Mouse (Mus musculus): ENCODE results near the gene Paqr9.

Paqr9 gene

DNA sequence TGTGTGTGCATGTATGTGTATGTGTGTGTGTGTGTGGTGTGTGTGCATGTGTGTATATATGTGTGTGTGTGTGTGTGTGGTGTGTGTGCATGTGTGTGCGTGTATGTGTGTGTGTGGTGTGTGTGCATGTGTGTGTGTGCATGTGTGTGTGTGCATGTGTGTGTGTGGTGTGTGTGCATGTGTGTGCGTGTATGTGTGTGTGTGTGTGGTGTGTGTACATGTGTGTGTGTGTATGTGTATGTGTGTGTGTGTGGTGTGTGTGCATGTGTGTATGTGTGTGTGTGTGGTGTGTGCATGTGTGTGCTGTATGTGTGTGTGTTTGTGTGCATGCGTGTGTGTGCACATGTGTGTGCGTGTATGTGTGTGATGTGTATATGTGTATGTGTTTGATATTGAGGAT lies 14.9 kb upstream of the Paqr9 start:
- DNase-seq (ENCODE audit: low read depth, low spot score): no peak

DNA sequence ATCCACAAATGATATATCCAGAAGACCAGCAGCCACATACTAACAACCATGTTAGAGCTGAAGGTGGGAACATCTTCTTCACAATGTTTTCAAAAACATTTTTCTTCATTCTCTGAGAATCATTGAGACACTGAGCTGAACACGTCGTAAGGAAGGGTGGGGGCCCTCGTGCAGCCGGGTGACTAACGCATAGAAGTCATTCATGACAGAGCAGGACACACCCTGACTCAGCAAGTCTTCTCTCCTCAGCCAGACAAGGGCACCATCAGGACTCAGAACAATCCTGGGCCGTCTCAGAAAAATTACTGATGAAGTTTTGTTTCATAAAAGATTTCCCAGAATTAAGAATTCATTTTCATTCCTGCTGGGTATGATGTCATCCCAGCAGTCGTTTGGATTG lies 12.8 kb upstream of the Paqr9 start:
- no peak for DNase-seq (ENCODE audit: low read depth, low spot score)

DNA sequence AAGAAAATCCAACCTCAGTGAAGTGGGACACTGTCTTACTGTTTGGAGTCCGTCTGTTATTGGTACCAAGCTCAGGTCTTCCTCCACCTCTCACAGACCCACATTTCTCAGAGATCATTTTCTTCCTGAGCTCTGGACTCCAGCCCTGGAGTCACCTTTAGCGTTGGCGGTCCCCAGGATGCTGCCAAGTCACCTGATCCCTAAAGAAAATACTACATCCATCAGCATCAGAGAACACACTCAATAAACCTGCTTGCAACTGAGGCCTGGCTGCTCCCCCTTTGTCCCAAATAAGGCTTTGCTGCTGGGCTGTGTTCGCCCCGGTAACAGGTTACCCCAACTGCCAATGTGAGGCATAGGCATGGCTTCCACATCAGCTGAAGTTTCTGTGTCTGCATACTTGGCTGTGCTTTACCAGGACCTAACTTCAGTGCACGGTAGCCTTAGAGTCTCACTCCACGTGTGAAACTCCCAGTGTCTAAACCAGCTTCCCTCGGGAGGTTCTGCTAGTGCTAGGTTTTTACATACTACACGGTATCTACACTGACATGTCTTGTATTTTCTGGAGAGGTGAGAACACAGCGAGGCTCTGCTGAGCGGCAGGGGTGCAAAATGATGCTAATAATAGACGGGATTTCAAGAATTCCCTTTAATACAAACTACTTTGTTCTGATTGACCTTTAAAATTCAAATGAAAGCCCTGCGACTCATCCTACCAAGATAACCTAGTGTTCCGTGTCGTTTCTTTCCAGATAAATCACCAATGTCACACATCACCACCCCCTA lies 9.6 kb upstream of the Paqr9 start:
- DNase-seq (ENCODE audit: low read depth, low spot score): no peak

DNA sequence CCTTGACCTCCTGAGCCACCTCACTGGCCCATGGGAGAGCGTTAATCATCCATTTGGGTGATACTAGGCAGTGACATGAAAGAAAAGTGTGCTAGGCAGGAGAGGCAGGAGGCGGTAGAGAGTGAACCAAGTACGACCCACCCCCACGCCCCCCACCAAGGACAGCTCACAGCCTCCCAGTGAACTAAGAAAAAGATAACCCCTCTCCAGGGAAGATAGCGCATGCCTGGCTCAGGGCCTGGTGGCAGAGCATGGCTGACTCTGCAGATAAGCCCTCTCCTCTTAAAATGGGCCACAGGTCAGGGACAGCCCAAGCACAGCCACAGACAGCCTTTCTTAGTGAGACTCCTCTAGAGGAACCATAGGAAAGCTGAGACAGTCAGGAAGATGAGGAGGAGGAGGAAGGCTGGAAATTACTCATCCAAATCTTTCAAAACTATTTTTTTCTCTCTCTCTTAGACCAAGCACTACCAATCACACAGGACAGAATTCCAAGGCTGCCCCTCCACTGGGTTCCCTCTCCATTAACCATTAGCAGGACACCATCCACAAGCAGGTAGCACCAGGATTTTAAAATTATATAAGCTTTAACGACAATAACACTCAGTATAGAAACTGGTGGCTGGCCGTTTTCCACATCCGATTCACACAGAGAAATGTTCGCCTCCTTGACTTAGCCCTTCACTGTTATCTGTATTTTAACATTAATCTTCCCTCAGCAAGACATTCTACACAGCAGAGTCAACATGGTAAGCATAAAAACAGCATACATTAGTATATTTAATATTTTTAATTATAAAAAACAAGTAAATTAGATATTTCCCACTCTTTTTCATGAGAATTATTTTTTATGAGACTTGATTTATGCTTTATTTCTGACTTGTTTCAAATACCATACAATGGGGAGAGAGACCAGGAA lies 8.3 kb upstream of the Paqr9 start:
- DNase-seq (ENCODE audit: low read depth, low spot score): no peak

DNA sequence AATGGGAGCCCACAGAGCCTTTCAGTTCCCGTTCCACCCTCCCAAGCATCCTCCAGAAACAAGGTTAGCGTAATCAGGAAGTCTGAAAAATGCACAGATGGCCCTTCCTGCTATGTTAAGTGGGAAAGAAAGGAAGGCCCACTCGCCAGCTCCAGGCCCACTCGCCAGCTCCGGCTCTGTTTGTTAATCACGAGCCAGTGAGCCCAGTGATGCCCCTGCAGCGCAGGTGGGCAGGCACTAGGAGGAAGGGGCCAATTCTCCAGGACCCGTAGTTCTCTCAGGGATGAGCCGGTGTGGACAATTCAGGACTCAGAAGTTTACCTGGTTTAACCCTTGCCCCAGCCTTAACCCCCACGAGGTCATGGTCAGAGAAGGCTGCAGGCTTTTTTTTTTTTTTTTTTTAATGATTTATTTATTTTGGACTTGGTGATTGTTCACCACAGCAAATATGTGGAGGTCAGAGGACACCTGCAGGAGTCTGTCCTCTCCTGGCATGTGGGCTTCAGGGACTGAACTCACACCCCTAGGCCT lies 7.2 kb upstream of the Paqr9 start:
- no peak for DNase-seq (ENCODE audit: low read depth, low spot score)

DNA sequence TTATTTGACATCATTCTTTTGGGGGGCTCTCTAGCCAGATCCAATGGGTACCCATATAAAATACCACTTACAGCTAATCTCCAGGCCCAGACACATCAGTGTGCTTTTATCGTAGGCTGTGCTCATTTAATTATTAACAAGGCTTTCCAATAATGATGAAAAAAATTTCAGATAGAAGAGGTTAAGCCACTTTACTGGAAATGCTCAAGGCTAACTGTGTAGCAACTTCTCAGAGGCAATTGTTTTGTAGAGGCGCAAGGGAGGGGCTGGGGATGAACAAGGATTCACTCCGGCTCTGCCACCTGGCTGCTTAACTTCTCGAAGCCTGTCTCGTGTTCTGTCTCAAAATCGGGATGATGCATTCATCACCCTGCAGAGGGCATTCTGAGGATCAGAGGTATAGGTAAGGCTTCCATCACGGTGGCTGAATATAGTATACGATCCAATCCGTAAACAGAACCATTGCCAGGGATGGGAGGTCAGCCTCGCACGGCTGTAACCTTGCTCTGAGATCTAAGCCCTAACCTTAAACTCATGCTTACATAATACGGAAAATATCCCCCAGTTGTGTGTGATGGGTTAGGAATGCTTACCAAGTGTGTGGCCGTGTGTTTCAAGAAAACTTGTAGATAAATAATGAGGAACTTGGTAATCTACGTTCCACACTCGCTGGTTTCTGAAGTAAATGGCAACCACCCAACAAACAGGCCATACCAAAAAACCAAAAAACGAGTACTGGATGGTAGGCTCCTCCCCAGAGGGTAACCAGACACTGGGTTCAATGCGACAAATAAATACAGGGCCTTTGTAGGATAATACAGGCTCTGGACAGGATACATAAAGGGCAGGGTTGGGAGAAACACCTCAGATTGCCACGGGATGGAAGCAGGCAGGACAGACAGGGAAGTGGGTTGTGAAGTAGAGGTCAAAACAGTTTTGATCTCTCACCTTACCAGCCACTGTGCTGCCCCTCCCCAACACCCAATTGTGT lies 4.9 kb upstream of the Paqr9 start:
- no peak for DNase-seq (ENCODE audit: low read depth, low spot score)

DNA sequence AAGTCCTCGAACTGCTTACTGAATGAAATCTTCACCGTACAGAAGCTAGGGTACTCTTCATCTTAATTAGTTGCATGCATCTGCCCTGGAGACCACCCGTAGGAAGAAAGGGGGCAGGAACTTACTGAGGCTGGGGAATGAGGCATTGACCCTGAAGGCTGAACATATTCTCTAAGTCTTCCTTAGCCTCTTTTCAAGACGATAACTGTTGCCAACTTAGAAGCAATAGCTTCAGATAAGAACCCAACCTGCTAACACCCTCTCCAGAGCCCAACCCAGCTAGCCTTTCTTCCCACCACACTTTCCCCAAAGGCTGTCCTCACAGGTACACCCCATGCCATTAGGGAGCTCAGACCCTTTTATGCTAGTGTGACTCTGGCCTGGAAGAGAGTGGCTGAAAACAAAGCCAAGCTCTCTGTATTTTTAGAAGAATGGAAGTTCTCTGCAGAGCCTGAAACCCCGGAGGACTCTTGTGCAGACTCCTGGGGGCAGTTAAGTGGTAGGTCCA lies 4.2 kb upstream of the Paqr9 start:
- DNase-seq (ENCODE audit: low read depth, low spot score): no peak

DNA sequence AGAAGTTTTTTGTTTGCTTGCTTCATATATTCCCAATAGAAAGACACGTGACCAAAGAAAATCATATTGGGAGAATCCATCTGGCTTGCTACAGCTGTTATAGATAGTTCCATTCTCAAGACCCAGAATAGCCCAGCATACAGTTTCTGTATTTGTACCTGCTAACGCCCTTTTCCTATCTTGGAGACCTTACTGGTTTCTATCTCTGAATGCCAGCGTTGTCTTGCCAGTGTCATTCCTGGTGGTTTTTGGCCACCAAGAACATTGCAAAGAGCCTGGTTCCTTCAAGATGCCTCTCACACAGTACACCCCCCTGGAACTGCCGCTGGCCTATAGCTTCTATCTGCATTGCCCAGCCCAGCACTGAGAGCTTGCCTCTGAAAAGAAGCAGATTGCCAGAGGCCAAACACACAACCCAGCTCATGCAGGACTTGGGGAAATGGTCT lies 3.4 kb upstream of the Paqr9 start:
- no peak for DNase-seq (ENCODE audit: low read depth, low spot score)

DNA sequence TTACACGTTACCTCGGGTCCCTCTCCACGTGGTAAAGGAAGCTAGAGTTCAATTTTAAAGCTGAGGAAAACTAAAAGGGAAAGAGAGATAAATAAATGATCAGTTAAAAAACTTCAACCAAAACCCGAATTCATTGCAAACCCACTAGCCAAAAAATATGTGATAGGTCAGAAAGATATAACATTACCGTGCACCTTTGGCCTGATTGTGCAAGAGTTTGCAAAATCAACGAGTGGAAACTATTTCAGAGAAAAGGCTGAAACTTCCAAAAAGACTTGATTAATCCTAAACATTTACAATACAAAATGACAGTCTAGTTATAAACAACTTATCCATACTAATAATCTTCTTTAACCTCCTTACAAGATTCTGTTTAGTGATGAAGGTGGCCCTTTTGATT lies 1.7 kb upstream of the Paqr9 start:
- DNase-seq (ENCODE audit: low read depth, low spot score): no peak

DNA sequence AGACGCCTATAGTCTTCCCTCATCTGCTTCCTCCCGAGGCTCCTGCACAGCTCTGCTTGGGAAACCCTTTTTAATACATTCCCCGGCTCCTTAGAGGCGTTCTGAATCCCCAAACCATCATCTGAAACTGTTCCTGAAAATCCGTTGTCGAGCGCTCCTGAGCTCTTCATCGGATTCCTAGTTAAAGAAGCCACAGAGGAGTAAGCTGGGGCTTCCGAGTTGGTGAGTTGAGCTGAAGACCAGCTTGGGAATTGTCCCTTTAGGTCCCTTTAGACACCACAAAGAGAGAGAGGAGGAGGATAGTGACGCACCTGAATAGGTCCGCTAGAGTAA lies 765 bp upstream of the Paqr9 start:
- DNase-seq (ENCODE audit: low read depth, low spot score): no peak

DNA sequence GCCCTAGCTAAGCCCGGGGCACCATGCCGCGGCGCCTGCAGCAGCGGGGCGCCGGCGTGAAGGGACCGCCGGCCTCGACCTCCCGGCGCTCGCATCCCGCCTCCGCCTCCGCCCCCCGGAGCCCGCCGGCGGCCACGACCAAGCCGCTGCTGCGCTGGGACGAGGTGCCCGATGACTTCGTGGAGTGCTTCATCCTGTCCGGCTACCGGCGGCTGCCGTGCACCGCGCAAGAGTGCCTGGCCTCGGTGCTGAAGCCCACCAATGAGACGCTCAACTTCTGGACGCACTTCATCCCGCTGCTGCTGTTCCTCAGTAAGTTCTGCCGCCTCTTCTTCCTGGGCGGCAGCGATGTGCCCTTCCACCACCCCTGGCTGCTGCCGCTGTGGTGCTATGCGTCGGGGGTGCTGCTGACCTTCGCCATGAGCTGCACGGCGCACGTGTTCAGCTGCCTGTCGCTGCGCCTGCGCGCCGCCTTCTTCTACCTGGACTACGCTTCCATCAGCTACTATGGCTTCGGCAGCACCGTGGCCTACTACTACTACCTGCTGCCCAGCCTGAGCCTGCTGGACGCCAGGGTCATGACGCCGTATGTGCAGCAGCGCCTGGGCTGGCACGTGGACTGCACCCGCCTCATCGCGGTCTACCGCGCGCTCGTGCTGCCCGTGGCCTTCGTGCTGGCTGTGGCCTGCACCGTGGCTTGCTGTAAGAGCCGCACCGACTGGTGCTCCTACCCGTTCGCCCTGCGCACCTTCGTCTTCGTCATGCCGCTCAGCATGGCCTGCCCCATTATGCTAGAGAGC lies 679 bp downstream of the Paqr9 start:
- peak; percentile 41 for DNase-seq (ENCODE audit: low read depth, low spot score)

DNA sequence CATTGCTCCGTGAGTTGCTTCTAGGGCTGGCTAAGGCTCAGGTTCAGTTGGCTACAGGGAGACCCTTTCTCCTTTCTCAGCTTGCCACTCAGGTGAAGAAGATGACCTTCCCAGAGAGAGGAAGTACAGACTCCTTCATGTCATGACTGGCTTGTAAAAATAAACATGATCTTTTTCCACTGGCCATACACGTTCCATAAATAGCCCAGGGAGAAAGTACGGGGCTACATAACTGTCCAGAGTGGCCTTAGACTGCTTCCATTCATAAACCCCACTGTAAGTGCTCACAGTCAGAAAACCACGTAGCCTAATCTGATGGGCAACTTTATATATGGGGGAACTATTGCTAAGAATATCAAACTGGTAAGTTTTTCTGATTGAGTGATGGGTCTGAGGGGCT lies 4.6 kb downstream of the Paqr9 start:
- no peak for DNase-seq (ENCODE audit: low read depth, low spot score)

DNA sequence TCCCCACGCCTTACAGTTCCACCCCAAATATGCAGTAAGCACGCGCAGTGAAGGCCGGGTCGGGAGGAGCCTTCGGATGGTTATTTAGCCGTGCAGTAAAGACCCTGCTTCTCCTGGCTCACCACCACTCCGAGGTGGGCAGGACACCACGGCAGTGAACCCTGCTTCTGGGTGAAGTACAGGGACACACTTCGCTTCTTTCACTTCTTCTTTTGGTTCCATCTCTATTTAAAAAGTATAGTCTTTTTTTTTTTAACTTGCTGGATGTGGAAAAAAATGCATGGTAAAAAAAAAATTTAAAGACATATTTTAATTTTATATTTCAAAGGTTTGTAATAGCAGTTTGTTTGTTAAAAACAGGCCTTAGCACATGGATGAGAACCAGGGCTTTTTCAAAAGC lies 6.9 kb downstream of the Paqr9 start:
- DNase-seq (ENCODE audit: low read depth, low spot score): no peak

DNA sequence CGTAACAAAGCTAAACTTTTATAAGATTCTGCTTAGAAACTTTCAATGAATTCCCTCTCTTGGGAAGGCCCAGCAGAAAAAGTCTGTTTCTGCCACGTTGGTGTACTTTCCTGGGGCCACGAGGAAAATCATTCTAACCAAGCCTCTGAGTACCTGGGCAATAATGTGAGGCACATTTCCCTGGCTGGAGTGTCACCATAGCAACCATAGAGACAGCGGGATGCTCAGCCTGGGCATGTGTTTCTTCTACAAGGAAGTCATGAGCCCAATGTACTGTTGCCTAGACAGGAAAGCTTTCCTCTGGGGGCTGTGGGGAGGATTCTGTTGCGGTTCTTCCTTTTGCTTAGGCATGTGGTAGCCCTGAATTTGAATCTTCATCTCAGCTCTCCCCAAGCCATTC lies 7.5 kb downstream of the Paqr9 start:
- no peak for DNase-seq (ENCODE audit: low read depth, low spot score)

DNA sequence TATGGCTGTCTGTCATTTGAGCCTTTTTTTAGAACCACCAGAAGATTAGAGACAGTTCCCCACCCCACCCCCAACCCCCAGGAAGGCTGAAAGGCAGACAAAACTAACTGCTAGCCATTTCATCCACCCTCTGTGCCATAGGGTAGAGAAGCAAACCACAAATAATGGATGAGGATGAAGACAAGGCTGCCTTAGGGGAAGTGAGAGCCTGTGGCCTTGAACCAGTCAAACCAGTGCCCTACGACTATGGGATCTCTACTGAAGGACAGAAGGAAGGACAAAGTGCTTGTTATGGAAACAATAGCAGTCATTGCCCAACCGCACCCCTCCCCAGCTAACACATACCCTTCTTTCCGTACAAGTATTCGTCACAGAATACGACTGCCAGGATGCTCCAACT lies 9.8 kb downstream of the Paqr9 start:
- DNase-seq (ENCODE audit: low read depth, low spot score): no peak

DNA sequence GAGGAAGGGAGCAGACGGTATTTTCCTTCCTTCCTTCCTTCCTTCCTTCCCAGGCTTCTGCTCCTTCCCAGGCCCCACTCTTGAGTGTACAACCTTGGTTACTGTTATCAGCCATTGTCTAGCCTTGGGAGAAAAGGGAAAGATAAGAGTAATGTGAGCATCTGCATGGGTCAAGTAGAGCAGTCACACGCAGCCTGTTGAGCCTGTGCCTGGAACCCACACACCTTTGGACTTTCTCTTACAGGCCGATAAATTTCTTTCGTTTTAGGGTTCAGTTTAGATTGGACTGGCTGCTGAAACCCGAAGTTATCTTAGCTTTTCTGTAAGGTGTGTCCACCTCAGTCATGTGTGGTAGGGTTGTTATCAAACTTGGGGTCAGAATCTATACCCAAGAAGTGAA lies 10.5 kb downstream of the Paqr9 start:
- no peak for DNase-seq (ENCODE audit: low read depth, low spot score)

DNA sequence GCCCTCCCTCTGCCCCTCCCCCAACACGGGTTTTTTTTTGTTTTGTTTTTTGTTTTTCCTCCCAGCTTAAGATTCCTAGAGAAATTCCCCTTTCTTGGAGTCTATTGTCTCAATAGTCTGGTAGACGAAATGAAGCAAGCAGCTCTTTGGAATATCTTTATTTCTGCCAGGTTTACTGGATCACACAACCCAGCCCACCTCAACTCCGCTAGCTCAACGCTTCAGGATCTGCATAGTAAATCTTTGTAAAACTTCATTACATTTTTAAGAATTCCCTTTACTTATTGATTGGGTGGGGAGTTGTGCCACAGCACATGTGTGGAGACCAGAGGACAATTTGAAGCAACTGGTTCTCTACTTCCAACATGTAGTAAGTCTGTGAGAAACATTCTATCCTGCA lies 11.1 kb downstream of the Paqr9 start:
- DNase-seq (ENCODE audit: low read depth, low spot score): no peak

DNA sequence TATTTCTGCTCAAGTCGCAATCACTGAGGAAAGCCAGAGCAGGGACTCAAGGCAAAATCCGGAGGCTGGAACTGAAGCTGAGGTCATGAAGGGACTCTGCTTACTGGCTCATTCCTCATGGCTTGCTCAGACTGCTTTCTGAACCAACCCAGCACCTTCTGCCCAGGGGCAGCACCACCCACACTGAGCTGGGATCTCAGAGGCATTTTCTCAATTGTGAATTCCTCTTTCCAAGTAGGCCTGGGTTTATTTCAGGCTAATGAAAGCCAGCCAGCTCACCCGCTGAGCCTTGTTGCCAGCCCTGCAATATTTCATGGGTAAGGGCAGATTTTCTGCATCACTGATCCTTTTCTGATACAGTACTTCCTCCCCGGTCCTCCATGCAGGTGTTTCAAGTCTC lies 12.0 kb downstream of the Paqr9 start:
- DNase-seq (ENCODE audit: low read depth, low spot score): no peak

DNA sequence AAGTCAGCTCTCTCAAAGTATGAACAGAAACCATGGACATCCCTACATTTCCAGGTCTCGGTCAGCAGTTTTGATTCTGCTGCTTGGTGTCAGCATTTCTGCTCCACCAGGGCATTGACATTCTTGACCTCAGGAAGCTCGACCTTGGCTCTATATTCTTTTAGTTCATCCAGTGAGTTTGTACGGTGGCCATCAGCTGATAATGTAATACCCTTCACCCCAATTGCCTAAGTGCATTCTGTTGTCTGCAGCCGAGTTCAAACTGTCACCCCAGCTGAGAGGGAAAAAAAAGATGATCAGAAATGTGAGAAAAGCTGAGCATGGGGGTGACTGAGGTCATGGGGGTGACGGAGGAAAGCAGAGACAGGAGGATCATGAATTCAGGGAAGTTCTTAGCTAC lies 13.1 kb downstream of the Paqr9 start:
- no peak for DNase-seq (ENCODE audit: low read depth, low spot score)

DNA sequence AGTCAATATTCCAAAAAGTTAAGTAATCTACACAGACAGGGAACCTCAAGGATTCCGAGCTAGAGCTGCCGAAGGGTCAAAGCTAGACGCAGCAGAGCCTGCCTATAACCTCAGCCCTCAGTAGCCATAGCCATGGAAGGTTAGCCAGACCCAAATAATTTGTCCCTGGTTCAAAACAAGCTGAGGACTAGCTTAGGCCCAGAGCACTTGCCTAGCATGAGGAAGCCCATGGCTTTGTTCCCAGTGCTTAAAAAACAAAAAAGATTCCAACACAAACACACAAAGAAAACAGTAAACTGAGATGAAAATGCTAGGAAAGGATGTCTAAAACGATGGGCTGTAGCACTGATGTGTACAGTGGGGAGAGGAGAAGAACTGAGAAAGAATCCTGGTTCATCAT lies 14.7 kb downstream of the Paqr9 start:
- DNase-seq (ENCODE audit: low read depth, low spot score): no peak

DNA sequence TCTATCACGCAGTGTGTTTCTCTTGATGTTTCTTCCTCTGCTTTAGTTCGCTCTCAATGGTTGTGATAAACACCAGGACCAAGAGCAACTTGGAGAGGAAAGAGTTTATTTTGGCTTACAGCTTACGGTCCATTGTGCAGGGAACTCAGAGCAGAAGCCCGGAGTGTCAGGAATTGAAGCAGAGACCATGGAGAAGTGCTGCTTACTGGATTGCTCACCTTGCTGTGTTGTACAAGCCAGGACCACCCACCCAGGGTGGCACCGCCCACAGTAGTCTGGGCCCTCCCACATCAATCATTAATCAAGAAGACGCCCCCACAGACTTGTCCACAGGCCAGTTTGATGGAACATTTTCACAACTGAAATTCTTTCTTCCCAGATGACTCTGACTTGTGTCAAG lies 18.0 kb downstream of the Paqr9 start:
- DNase-seq (ENCODE audit: low read depth, low spot score): no peak

All from mesoderm, embryonic 11.5 days (tissue).